Mouse (Mus musculus) liver, embryonic 16.5 days (tissue): ENCODE measurements at regions not wholly inside any gene's neighbourhood (a gene's known extent, or its start where the extent isn't known, plus 50 kb on each side); places are given as distances from the start of the nearest gene placed in this dataset.

Experiments used
- ATAC-seq: fragments of 200-750 bp; cut with Nextera tagmentation; 2 replicates; pipeline ENCODE4 v1.8.0; 2017; ENCODE audit warnings: low read depth, mild to moderate bottlenecking, moderate number of reproducible peaks, moderate library complexity
- H3K27ac ChIP-seq: fragments of 300-500 bp; sonication (generic); 2 replicates; pipeline ENCODE4 v1.5.1; 2014; ENCODE audit warnings: mild to moderate bottlenecking, low read length
- H3K27me3 ChIP-seq: fragments of 300-500 bp; sonication (generic); 2 replicates; pipeline ENCODE4 v1.6.1; 2014; ENCODE audit warnings: low read depth, low read length, mixed read lengths; ENCODE audit not compliant: control insufficient read depth, insufficient read depth
- H3K36me3 ChIP-seq: fragments of 300-500 bp; sonication (generic); 2 replicates; pipeline ENCODE4 v1.6.1; 2014; ENCODE audit warnings: mild to moderate bottlenecking; ENCODE audit not compliant: control insufficient read depth, insufficient read depth
- H3K4me1 ChIP-seq: fragments of 300-500 bp; sonication (generic); 2 replicates; pipeline ENCODE4 v1.6.1; 2014; ENCODE audit warnings: low read depth, low read length, mixed read lengths; ENCODE audit not compliant: control insufficient read depth
- H3K4me2 ChIP-seq: fragments of 300-500 bp; sonication (generic); 2 replicates; pipeline ENCODE4 v1.6.1; 2014; ENCODE audit warnings: low read depth, low read length, mixed read lengths
- H3K4me3 ChIP-seq: fragments of 300-500 bp; sonication (generic); 2 replicates; pipeline ENCODE4 v1.5.1; 2014; ENCODE audit warnings: low read depth, mild to moderate bottlenecking, low read length
- H3K9ac ChIP-seq: fragments of 300-500 bp; sonication (generic); 2 replicates; pipeline ENCODE4 v1.6.1; 2014; ENCODE audit warnings: low read depth, low read length
- H3K9me3 ChIP-seq: fragments of 300-500 bp; sonication (generic); replicated peaks from 2 replicates; pipeline ENCODE4 v1.6.1; 2016; ENCODE audit warnings: low read length; ENCODE audit not compliant: control insufficient read depth
- WGBS: fragments of 180-500 bp; shearing (Covaris S2); extraction: QIAGEN DNeasy Blood & Tissue Kit; methylation state at CpG from one replicate; pipeline ENCODE4 v1.1.7; 2014; ENCODE audit not compliant: insufficient replicate concordance; 5-methylcytosine and 5-hydroxymethylcytosine counted together

DNA sequence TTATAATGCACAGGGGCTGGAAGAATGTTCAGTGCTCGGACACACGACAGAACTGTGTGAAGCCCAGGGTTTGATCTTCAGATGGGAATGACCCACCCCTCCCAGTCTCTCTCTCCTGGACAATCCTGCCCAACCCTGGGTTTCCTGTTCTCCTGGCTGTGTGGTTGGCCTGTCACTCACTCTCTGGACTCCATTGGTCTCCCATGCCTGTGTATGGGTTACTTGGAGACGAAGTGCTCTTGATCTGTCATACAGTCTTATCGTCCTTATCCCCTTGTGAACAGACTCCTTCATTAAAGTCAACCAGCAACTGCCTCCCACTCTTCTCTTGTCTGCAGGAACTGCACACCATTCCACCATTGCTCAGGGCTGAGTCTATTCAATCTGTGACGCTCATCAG, 247.7 kb upstream of the Adgrl2 start:
- no peaks in the 10 kb centered on the region for H3K4me1 ChIP-seq
- ATAC-seq, result no peak
- WGBS, result 61% methylated on average over 5 of the region's 5 CpGs
- H3K27me3 ChIP-seq, result no peaks in the 10 kb centered on the region
- H3K36me3 ChIP-seq, result no peaks in the 10 kb centered on the region
- H3K9ac ChIP-seq, result no peak overlapping the region
- H3K4me2 ChIP-seq, result no peak overlapping the region
- H3K4me3 ChIP-seq, result no peak overlapping the region
- no peak overlapping the region for H3K27ac ChIP-seq
- H3K9me3 ChIP-seq, result no peaks in the 10 kb centered on the region

DNA sequence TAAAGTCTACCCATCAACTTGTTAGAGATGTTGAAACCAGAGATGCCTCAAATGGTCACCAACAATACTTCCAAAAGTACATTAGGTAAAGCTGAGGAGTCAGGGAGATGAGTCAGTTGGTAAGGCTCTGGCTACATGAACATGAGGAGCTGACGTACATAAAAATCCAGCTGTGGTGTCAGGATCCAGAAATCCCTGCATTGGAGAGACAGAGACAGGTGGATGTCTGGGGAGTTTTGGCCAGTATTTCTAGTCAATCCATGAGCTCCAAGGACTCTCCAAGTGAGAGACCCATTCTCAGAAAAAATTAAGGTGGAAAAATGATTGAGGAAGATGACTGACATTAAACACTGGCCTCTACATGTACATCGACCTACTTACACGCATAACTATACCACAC, 244.8 kb upstream of the Adgrl2 start:
- no peaks in the 10 kb centered on the region for H3K36me3 ChIP-seq
- no peak for ATAC-seq

DNA sequence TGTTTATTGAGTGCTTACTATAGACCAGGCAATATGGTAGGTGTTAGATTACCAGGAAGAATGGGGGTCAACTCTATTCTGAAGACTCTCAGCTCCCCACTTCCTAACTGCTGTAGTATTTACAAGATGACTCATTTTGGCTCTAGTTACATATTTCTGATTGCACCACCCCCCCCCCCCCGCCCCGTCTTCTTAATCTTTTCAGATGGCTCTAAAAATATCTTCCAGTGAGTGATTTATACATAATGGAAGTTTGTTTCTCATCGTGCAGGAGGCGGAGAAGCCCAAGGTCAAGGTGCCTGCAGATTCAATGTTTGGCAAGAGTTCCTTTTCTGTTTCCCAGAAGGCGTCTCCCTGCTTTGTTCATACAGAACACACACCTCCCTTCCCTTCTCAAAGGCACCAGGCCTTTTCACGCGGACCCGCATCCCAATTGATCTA, 243.4 kb upstream of the Adgrl2 start:
- no peak overlapping the region for H3K4me2 ChIP-seq
- H3K4me1 ChIP-seq, result no peaks in the 10 kb centered on the region
- no peaks in the 10 kb centered on the region for H3K9me3 ChIP-seq
- H3K36me3 ChIP-seq, result no peaks in the 10 kb centered on the region
- no peak for ATAC-seq
- H3K27ac ChIP-seq, result no peak overlapping the region
- 57% methylated on average over 7 of the region's 8 CpGs for WGBS
- no peak overlapping the region for H3K9ac ChIP-seq
- H3K4me3 ChIP-seq, result no peak overlapping the region
- H3K27me3 ChIP-seq, result no peaks in the 10 kb centered on the region

More for the DNA sequence above, 244.8 kb upstream of the Adgrl2 start:
- no peaks in the 10 kb centered on the region for H3K27me3 ChIP-seq
- H3K4me2 ChIP-seq, result no peak overlapping the region
- no peaks in the 10 kb centered on the region for H3K4me1 ChIP-seq
- H3K9me3 ChIP-seq, result no peaks in the 10 kb centered on the region
- no peak overlapping the region for H3K4me3 ChIP-seq
- H3K27ac ChIP-seq, result no peak overlapping the region
- WGBS, result 73% methylated on average over 3 of the region's 3 CpGs
- H3K9ac ChIP-seq, result no peak overlapping the region

DNA sequence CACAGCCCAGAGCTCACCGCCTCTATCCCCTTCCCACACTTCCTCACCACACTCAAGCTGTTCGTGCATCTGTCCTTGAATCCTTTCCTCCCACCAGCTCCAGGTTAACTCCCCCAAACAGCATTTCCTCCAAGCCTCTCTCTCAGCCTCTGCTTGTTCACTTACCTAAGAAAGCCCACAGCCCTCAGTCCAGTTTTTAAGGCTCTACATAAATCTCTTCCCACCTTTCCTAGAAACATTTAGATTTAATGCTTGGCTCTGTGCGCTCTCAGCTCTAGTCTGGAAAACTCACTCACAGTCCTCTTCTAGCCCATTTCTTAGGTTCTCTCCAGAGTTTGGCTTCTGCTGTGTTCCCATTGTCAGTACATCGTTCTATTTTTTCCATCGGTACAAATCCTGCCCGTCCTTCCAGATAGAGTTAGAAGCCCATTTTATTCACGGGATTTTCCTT, 242.9 kb upstream of the Adgrl2 start:
- H3K27me3 ChIP-seq, result no peaks in the 10 kb centered on the region
- 74% methylated on average over 7 of the region's 7 CpGs for WGBS
- no peak overlapping the region for H3K4me2 ChIP-seq
- no peaks in the 10 kb centered on the region for H3K36me3 ChIP-seq
- no peak for ATAC-seq
- no peak overlapping the region for H3K27ac ChIP-seq
- H3K9me3 ChIP-seq, result no peaks in the 10 kb centered on the region
- no peak overlapping the region for H3K4me3 ChIP-seq
- no peak overlapping the region for H3K9ac ChIP-seq
- no peaks in the 10 kb centered on the region for H3K4me1 ChIP-seq

DNA sequence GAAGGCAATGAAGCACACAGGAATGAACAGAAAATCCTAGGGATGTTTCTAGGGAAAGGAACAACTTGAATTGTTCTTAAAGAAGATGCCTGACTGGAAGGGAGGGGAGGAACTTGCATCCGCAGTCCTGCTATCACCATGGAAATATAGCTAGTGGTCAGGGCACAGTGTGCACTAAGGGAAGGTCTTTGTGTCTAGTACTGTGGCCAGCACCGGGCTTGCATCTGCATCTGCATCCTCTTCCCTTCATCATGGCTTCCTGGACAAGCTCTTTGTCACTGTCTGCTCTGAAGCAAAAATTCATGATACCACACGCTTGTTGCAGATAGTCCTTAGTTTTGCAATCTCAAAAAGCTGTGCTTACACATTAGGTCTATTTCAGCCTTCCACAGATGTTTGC, 241.0 kb upstream of the Adgrl2 start:
- H3K4me3 ChIP-seq, result no peak overlapping the region

DNA sequence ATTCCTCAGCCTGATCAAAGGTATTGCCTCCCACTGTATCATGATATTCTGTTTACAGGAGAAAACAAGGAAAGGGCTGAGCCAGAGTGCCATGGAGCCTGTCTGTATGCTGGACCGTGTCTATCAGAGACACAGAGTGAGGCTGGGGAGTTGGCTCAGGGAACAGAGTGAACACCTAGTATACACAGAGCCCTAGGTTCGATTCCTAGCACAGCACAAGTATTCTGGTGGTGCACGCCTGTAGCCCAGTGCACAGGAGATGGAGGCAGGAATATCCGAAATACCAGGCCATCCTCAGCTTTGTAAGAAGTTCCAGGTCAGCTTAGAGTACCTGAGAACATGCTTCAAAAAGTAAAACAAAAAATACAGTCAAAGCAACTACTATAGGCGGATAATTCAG, 237.2 kb upstream of the Adgrl2 start:
- Histone ChIP-seq H3K9me3 (no peaks in the 10 kb centered on the region), H3K4me1 (no peaks in the 10 kb centered on the region; the same call in 1 of the 2 replicates), H3K4me2 (no peak overlapping the region), H3K27ac (no peak overlapping the region), H3K27me3 (no peaks in the 10 kb centered on the region), H3K4me3 (no peak overlapping the region), H3K36me3 (no peaks in the 10 kb centered on the region), H3K9ac (no peak overlapping the region)
- ATAC-seq, result no peak
- WGBS, result 48% methylated on average over 5 of the region's 5 CpGs

More for the DNA sequence above, 241.0 kb upstream of the Adgrl2 start:
- Histone ChIP-seq H3K9me3 (no peaks in the 10 kb centered on the region), H3K36me3 (no peaks in the 10 kb centered on the region), H3K4me2 (no peak overlapping the region), H3K27ac (no peak overlapping the region), H3K27me3 (no peaks in the 10 kb centered on the region), H3K9ac (no peak overlapping the region), H3K4me1 (no peaks in the 10 kb centered on the region; the same call in 1 of the 2 replicates)
- ATAC-seq, result no peak
- 64% methylated on average over 3 of the region's 3 CpGs for WGBS

DNA sequence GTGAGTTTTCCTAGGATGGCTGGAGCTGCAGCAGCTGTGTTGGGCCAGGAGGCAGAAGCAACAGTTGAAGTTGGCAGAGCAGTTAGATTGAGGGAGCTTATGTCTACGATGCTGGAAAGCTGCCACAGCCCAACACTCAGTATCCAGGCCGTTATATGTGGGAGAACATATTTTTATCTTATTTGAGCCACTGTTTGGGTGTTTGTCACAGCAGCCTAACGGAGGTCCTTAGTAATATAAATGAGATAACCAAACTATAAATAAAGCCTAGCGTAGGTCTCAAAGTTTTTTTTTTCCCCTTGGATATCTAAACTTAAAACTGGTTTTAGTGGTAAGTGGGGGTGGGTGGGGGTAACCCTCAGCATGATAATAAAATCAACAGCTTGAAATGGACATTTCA, 236.4 kb upstream of the Adgrl2 start:
- no peaks in the 10 kb centered on the region for H3K36me3 ChIP-seq
- no peak overlapping the region for H3K4me2 ChIP-seq
- no peaks in the 10 kb centered on the region for H3K27me3 ChIP-seq
- H3K9me3 ChIP-seq, result no peaks in the 10 kb centered on the region
- H3K27ac ChIP-seq, result no peak overlapping the region
- 26% methylated on average over 4 of the region's 4 CpGs for WGBS
- no peak overlapping the region for H3K4me3 ChIP-seq
- ATAC-seq, result peak; percentile 64
- H3K9ac ChIP-seq, result no peak overlapping the region; the same call in 1 of the 2 replicates
- H3K4me1 ChIP-seq, result no peaks in the 10 kb centered on the region; the same call in 1 of the 2 replicates

DNA sequence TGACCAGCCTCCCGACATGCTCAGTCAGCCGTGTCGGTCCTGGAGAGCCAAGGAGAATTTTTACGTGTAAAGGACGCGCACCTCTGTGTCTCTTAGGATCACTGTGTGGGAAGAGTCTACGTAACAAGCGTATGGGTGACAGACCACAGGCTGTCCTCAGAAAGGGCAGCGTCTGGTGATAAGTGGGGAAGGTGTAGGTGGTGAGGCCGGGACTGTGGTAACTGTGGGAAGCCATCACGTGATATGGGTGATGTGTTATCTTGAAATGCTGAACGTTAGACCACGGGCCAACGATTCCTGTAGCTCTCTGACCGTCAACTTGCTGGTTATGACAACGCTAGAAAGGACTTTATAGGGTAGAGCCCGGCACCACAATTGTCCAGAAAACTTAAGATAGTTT, 235.3 kb upstream of the Adgrl2 start:
- Histone ChIP-seq H3K4me3 (no peak overlapping the region), H3K4me2 (peak overlapping the region; percentile 13; the same call in 1 of the 2 replicates), H3K36me3 (no peaks in the 10 kb centered on the region), H3K9ac (no peak overlapping the region), H3K27me3 (no peaks in the 10 kb centered on the region), H3K4me1 (no peaks in the 10 kb centered on the region; the same call in 1 of the 2 replicates), H3K27ac (no peak overlapping the region), H3K9me3 (no peaks in the 10 kb centered on the region)
- peak; percentile 73 for ATAC-seq
- WGBS, result 20% methylated on average over 17 of the region's 17 CpGs

DNA sequence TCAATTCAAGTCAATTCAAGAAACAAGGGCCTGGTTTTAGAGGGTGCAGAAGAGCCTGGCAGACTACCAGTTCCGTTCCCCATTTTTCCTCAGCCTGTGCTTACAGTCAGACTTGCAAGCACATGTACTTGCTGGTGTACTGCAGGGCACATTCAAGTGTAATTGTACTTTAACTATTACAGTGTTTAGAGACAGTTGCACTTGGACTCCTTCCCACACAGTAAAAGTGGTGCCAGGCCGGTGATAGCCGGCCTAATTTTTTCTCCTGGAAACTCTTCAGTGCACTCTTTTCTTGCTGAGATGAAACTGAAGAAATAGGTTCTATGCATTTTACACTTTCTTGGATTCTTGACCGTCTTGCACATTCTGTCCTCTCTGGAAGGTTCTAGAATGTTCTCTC, 233.9 kb upstream of the Adgrl2 start:
- 76% methylated on average over 4 of the region's 4 CpGs for WGBS
- Histone ChIP-seq H3K27ac (no peak overlapping the region), H3K27me3 (no peaks in the 10 kb centered on the region), H3K9ac (no peak overlapping the region), H3K4me3 (no peak overlapping the region), H3K4me2 (no peak overlapping the region), H3K4me1 (no peaks in the 10 kb centered on the region; the same call in 1 of the 2 replicates), H3K36me3 (no peaks in the 10 kb centered on the region), H3K9me3 (no peaks in the 10 kb centered on the region)
- ATAC-seq, result no peak
